Mouse (Mus musculus): ENCODE data around the gene Kirrel3. TPM values are rescaled to one million over a fixed set of nuclear protein-coding genes. Genes with fewer than 3 reads are reported as not detected.

Kirrel3 gene
- total and polyA plus RNA-seq, 2 experiments from 2014 or later = 0.29 to 0.42 TPM

- ATAC-seq (ENCODE audit: insufficient read depth, low read depth) = peak; percentile 36; the same call in 1 of the 2 replicates
- DNase-seq (ENCODE audit: low spot score) = peak; percentile 10
- no peak overlapping the region for H3K4me2 ChIP-seq (ENCODE audit: low read depth, low read length)
- H3K4me1 ChIP-seq (ENCODE audit: control insufficient read depth, insufficient read depth) = peaks cover 18% of the 10 kb centered on the region; the same call in 1 of the 2 replicates
- WGBS = 56% methylated on average over 4 of the region's 4 CpGs
- H3K9ac ChIP-seq (replicated peaks; ENCODE audit: low read depth, low read length) = no peak overlapping the region
- H3K36me3 ChIP-seq (replicated peaks; ENCODE audit: control insufficient read depth, insufficient read depth, low read length) = no peaks in the 10 kb centered on the region
- H3K9me3 ChIP-seq (replicated peaks; ENCODE audit: control insufficient read depth, low read length) = no peaks in the 10 kb centered on the region
- no peak for TF ChIP-seq EP300 (IDR thresholded peaks at IDR 0.05; ENCODE audit: low read depth)
- no peak for TF ChIP-seq CTCF (IDR thresholded peaks at IDR 0.05; ENCODE audit: low read depth)
- H3K4me3 ChIP-seq (ENCODE audit: low read depth, low read length) = no peak overlapping the region
- H3K27ac ChIP-seq (ENCODE audit: low read depth) = peak overlapping the region; percentile 2; the same call in 1 of the 2 replicates
- H3K27me3 ChIP-seq (ENCODE audit: control insufficient read depth, insufficient read depth, low read length) = no peaks in the 10 kb centered on the region
These were observed 37.2 kb upstream of the Kirrel3 start for GRCm38 (mm10) chr9:34448467-34448866.

GRCm38 (mm10) chr9:34458189-34458588, 27.5 kb upstream of the Kirrel3 start:
- Histone ChIP-seq H3K9ac (replicated peaks; ENCODE audit: low read depth, low read length) (no peak overlapping the region), H3K27me3 (ENCODE audit: control insufficient read depth, insufficient read depth, low read length) (no peaks in the 10 kb centered on the region), H3K27ac (ENCODE audit: low read depth) (no peak overlapping the region), H3K4me2 (ENCODE audit: low read depth, low read length) (no peak overlapping the region), H3K36me3 (replicated peaks; ENCODE audit: control insufficient read depth, insufficient read depth, low read length) (no peaks in the 10 kb centered on the region), H3K9me3 (replicated peaks; ENCODE audit: control insufficient read depth, low read length) (no peaks in the 10 kb centered on the region), H3K4me1 (ENCODE audit: control insufficient read depth, insufficient read depth) (no peaks in the 10 kb centered on the region), H3K4me3 (ENCODE audit: low read depth, low read length) (no peak overlapping the region)
- DNase-seq (ENCODE audit: low spot score) (no peak), ATAC-seq (ENCODE audit: insufficient read depth, low read depth) (no peak)
- TF ChIP-seq EP300 (IDR thresholded peaks at IDR 0.05; ENCODE audit: low read depth) (no peak), CTCF (IDR thresholded peaks at IDR 0.05; ENCODE audit: low read depth) (no peak)
- 69% methylated on average over 5 of the region's 5 CpGs for WGBS

GRCm38 (mm10) chr9:34459968-34460367, 25.7 kb upstream of the Kirrel3 start:
- H3K4me1 ChIP-seq (ENCODE audit: control insufficient read depth, insufficient read depth) = no peaks in the 10 kb centered on the region
- ATAC-seq (ENCODE audit: insufficient read depth, low read depth) (no peak), DNase-seq (ENCODE audit: low spot score) (no peak)
- no peak overlapping the region for H3K9ac ChIP-seq (replicated peaks; ENCODE audit: low read depth, low read length)
- 52% methylated on average over 5 of the region's 5 CpGs for WGBS
- no peak for TF ChIP-seq EP300 (IDR thresholded peaks at IDR 0.05; ENCODE audit: low read depth)
- no peak for TF ChIP-seq CTCF (IDR thresholded peaks at IDR 0.05; ENCODE audit: low read depth)
- no peaks in the 10 kb centered on the region for H3K36me3 ChIP-seq (replicated peaks; ENCODE audit: control insufficient read depth, insufficient read depth, low read length)
- H3K27ac ChIP-seq (ENCODE audit: low read depth) = no peak overlapping the region
- H3K27me3 ChIP-seq (ENCODE audit: control insufficient read depth, insufficient read depth, low read length) = no peaks in the 10 kb centered on the region
- no peaks in the 10 kb centered on the region for H3K9me3 ChIP-seq (replicated peaks; ENCODE audit: control insufficient read depth, low read length)
- H3K4me2 ChIP-seq (ENCODE audit: low read depth, low read length) = no peak overlapping the region
- H3K4me3 ChIP-seq (ENCODE audit: low read depth, low read length) = no peak overlapping the region

GRCm38 (mm10) chr9:34463666-34464065, 22.0 kb upstream of the Kirrel3 start:
- H3K4me3 ChIP-seq (ENCODE audit: low read depth, low read length) = no peak overlapping the region
- H3K4me1 ChIP-seq (ENCODE audit: control insufficient read depth, insufficient read depth) = no peaks in the 10 kb centered on the region
- H3K4me2 ChIP-seq (ENCODE audit: low read depth, low read length) = no peak overlapping the region
- H3K9me3 ChIP-seq (replicated peaks; ENCODE audit: control insufficient read depth, low read length) = no peaks in the 10 kb centered on the region
- H3K27me3 ChIP-seq (ENCODE audit: control insufficient read depth, insufficient read depth, low read length) = no peaks in the 10 kb centered on the region
- ATAC-seq (ENCODE audit: insufficient read depth, low read depth) (no peak), DNase-seq (ENCODE audit: low spot score) (no peak)
- no peak overlapping the region for H3K9ac ChIP-seq (replicated peaks; ENCODE audit: low read depth, low read length)
- WGBS = 45% methylated on average over 2 of the region's 2 CpGs
- H3K27ac ChIP-seq (ENCODE audit: low read depth) = no peak overlapping the region
- TF ChIP-seq CTCF (IDR thresholded peaks at IDR 0.05; ENCODE audit: low read depth) (no peak), EP300 (IDR thresholded peaks at IDR 0.05; ENCODE audit: low read depth) (no peak)
- H3K36me3 ChIP-seq (replicated peaks; ENCODE audit: control insufficient read depth, insufficient read depth, low read length) = no peaks in the 10 kb centered on the region

GRCm38 (mm10) chr9:34466058-34466457, 19.6 kb upstream of the Kirrel3 start:
- no peaks in the 10 kb centered on the region for H3K4me1 ChIP-seq (ENCODE audit: control insufficient read depth, insufficient read depth)
- H3K36me3 ChIP-seq (replicated peaks; ENCODE audit: control insufficient read depth, insufficient read depth, low read length) = no peaks in the 10 kb centered on the region
- no peak for ATAC-seq (ENCODE audit: insufficient read depth, low read depth)
- H3K27ac ChIP-seq (ENCODE audit: low read depth) = no peak overlapping the region
- DNase-seq (ENCODE audit: low spot score) = no peak
- TF ChIP-seq EP300 (IDR thresholded peaks at IDR 0.05; ENCODE audit: low read depth) = no peak
- TF ChIP-seq CTCF (IDR thresholded peaks at IDR 0.05; ENCODE audit: low read depth) = no peak
- no peaks in the 10 kb centered on the region for H3K27me3 ChIP-seq (ENCODE audit: control insufficient read depth, insufficient read depth, low read length)
- no peak overlapping the region for H3K4me2 ChIP-seq (ENCODE audit: low read depth, low read length)
- no peak overlapping the region for H3K9ac ChIP-seq (replicated peaks; ENCODE audit: low read depth, low read length)
- no peak overlapping the region for H3K4me3 ChIP-seq (ENCODE audit: low read depth, low read length)
- whole genome bisulfite sequencing = 38% methylated on average over 3 of the region's 3 CpGs
- H3K9me3 ChIP-seq (replicated peaks; ENCODE audit: control insufficient read depth, low read length) = no peaks in the 10 kb centered on the region

- TF ChIP-seq EP300 (IDR thresholded peaks at IDR 0.05; ENCODE audit: low read depth) (no peak), CTCF (IDR thresholded peaks at IDR 0.05; ENCODE audit: low read depth) (no peak)
- Histone ChIP-seq H3K4me2 (ENCODE audit: low read depth, low read length) (no peak overlapping the region), H3K27ac (ENCODE audit: low read depth) (no peak overlapping the region), H3K9me3 (replicated peaks; ENCODE audit: control insufficient read depth, low read length) (no peaks in the 10 kb centered on the region), H3K9ac (replicated peaks; ENCODE audit: low read depth, low read length) (no peak overlapping the region), H3K36me3 (replicated peaks; ENCODE audit: control insufficient read depth, insufficient read depth, low read length) (no peaks in the 10 kb centered on the region), H3K27me3 (ENCODE audit: control insufficient read depth, insufficient read depth, low read length) (no peaks in the 10 kb centered on the region), H3K4me3 (ENCODE audit: low read depth, low read length) (no peak overlapping the region), H3K4me1 (ENCODE audit: control insufficient read depth, insufficient read depth) (no peaks in the 10 kb centered on the region)
- ATAC-seq (ENCODE audit: insufficient read depth, low read depth) (no peak), DNase-seq (ENCODE audit: low spot score) (no peak)
- 69% methylated on average over 3 of the region's 3 CpGs for WGBS
These were observed 16.5 kb upstream of the Kirrel3 start for GRCm38 (mm10) chr9:34469180-34469579.
